Mouse (Mus musculus): ENCODE measurements around the gene Hspd1. TPM values are rescaled to one million over a fixed set of nuclear protein-coding genes. Genes with fewer than 3 reads are reported as not detected.

Hspd1 gene
- 100 to 1,000 TPM in 1 of 2 experiments, 10 to 100 TPM in 1; 92.1 to 151 TPM for total RNA-seq (2023)

GRCm38 (mm10) chr1:55087932-55088610, at the start of gene Hspd1, which contains the start of gene Hspe1:
Hspd1 (minus strand) TSS chr1:55088243.
Hspe1 (plus strand) TSS chr1:55088132.

GRCm38 (mm10) chr1:55130943-55131401, 42.9 kb upstream of the Hspd1 start, which contains the start of gene Mob4:
Mob4 (plus strand) TSS chr1:55131231.

GRCm38 (mm10) chr1:55052355-55052953, 35.6 kb downstream of the Hspd1 start, which contains the start of gene Coq10b:
Coq10b (plus strand) TSS chr1:55052770.

Other genes starting within 250 kb of the Hspd1 start
- 100 to 1,000 TPM; 430 to 437 TPM for gene Ankrd44, start 161.9 kb downstream of the Hspd1 start, total RNA-seq (2023)
- 100 to 1,000 TPM; 427 to 448 TPM for gene Sf3b1, start 60.8 kb downstream of the Hspd1 start, total RNA-seq (2023)
- gene Coq10b, start 35.5 kb downstream of the Hspd1 start, total RNA-seq (2023) = 10 to 100 TPM; 53.0 to 60.8 TPM
- gene Hspe1, start 111 bp downstream of the Hspd1 start, total RNA-seq (2023) = 100 to 1,000 TPM; 123 to 139 TPM
- 10 to 100 TPM; 80.0 to 86.2 TPM for gene Mob4, start 43.0 kb upstream of the Hspd1 start, total RNA-seq (2023)
- 10 to 100 TPM; 11.0 to 11.3 TPM for gene Rftn2, start 138.5 kb upstream of the Hspd1 start, total RNA-seq (2023)
- gene Mars2, start 148.9 kb upstream of the Hspd1 start, total RNA-seq (2023) = 10 to 100 TPM; 13.4 to 15.6 TPM

Measured in B cell, adult 67 days (primary cell).